Mouse (Mus musculus) heart, postnatal 10 days (tissue): ENCODE measurements around the gene Dgkg. TPM values are rescaled to one million over a fixed set of nuclear protein-coding genes. Genes with fewer than 3 reads are reported as not detected.

Experiments
- DNase-seq, 2 experiments: peaks; one replicate each; pipeline ENCODE4 v3.0.0; 2021
- intact Hi-C: fragments of 180-260 bp; cut with DNase I; formaldehyde crosslinking; loops from one replicate; pipeline ENCODE4 v1.15.1; 2025
- total RNA-seq, 2 experiments: library from RNA; stranded (reverse); gene quantifications; 2 replicates each; pipeline ENCODE4 v1.2.3; 2021

Gene Dgkg
- total RNA-seq, 2 experiments from 2014 or later = 0.62 to 0.84 TPM

DNA sequence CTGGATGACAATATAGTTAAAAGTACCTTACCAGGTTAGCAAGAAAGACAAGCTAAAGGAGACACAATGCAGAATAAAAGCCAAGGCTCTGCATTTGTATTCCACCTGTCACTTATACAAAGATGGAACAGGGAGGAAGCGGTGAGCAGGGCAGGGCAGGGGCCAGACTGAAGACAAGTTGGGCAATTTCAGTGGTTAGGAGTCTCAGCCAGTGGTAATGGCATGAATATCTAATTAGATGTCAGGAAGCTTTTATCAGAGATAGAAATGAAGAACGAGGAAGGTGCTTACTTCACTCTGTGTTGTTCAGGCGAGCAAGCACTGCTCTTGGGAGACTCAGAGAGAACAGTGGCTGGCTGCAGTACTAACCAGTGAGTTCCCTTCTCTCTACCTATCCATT, 5.8 kb downstream of the Dgkg start:
- intact Hi-C loops = loop anchor here (5.0 kb wide), 1 partner anchor 146 kb away; no protein-coding TSS in a partner anchor
- no peak for DNase-seq

DNA sequence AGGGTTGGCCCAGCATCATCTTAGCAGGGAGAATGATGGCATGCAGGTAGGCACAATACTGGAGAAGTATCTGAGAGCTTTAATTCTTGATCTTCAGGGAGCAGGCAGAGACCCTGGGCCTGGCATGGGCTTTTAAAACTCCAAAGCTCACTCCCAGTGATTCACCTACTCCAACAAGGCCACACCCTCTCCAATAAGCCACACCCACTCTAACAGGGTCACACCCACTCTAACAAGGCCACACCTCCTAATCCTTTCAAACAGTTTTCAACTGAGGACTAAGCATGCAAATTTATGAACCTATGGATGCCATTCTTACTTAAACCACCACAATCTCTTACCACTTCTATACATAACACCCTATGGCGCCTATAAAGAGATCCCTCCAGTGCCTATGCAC, 11.8 kb downstream of the Dgkg start:
- DNase-seq = no peak
- intact Hi-C loops = no loop called here

DNA sequence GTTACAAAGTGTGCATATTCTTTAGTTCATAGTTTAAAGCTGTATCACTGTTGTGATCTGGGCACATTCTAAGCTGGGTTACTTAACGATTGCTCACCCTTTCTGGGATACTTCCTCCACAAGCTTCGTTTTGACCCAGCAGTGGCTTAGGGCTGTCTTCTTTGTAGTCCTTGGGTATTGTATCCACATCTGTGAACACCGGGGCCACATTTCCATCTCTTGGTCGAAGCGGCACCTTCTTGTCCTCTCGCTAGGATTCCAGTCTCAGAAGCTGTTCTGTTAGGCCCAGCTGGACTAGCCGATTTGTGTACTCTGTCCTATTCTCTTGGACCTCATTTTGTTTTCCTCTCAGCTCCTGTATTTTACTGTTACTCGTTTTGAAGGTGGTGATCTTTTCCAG, 13.6 kb downstream of the Dgkg start:
- DNase-seq = no peak
- intact Hi-C loops = no loop called here

DNA sequence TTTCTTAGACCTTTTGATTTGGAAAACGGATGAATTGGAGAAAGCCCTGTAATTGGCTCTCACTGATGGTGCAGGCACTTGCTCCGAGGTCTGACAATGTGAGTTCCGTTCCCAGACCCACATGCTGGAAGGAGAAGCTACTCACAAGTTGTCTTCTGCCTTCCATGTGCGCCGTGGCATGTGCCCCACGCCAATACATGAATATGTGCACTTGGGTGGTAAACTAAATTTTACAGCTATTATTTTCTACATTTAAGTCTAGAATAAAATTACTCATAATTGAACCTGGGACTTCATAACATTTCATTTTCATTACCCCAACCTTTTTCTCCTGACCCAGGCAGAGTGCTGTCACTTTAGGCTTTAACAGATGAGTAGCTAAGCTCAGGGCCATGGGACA, 14.1 kb downstream of the Dgkg start:
- no peak for DNase-seq
- intact Hi-C loops = no loop called here

DNA sequence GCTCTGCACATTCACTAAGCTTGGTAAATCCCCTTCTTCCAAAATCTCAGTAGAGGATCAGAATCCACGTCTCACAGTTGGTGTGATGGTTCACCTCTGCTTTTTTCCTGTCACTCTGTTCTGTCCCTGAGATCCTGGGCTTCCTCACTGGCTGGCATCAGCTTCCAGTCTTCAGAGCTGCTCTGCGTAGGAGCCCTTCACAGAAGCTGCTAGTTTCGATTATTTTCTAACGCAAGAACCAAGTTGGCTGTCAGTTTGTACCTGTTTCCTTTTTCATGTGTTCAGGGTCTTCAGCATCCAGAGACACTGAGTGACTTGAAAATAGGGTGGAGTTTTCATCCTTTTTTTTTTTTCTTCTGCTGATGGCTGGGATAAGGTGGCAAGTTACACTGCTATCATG, 15.0 kb downstream of the Dgkg start:
- intact Hi-C loops = no loop called here

DNA sequence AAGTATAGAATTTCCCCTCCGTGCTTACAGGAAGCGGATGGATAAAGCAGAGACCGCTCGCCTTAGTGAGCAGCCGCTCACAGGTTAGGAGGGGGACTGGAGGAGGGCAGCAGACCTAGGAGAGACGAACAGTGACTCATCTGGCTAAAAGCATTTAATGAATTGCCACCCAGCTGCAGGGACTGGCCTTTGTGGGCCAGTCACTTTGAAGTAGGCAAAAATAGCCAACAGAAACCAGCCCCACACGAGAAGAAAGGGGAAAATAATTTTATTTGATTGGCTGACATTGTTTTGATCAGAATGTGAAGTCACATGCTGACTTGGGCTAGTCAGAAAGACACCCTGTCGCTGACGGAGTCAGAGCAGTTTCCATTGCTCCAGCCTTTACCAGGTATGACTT, 15.4 kb downstream of the Dgkg start:
- intact Hi-C loops = no loop called here
- no peak for DNase-seq

More for the DNA sequence above, 15.0 kb downstream of the Dgkg start:
- DNase-seq = no peak

DNA sequence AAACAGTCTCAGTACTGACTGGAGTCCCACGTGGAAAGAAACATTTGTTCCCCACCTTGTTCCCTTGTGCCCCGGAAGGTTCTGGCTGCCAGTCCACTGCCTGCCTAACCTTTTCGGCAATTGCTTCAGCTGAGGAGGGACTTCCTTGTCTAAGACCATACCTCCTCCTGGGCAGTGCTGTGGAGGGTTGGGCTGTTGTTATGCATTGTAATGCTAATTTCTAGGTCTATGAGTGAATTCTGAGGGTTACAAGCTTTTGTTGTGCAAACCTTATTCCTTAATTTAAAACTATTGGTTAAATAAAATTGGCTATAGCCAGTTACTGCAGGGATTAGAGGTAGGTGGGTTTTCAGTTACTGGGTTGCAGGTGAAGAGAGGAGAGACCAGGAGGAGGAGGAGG, 19.7 kb downstream of the Dgkg start:
- no peak for DNase-seq
- intact Hi-C loops = no loop called here

DNA sequence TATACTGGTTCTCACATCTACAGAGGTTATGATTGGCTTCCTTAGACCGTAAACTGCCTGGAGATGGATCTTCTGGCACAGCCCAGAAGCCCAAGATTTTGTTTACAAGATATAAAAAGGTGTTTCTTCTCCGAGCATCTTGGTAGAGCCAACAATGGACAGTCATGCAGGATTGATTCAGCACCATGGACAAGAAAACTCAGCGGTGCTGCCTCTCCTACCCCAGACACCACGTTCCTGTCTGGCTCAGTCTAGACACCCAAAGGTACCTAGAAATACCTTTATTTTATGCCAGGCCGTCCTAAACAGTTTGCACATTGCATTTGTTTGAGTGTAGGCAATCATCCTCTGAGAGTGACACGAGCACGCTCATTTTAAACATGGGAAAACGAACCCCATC, 21.3 kb downstream of the Dgkg start:
- peak in 1 of 2 experiments; percentile 6 for DNase-seq
- intact Hi-C loops = no loop called here

DNA sequence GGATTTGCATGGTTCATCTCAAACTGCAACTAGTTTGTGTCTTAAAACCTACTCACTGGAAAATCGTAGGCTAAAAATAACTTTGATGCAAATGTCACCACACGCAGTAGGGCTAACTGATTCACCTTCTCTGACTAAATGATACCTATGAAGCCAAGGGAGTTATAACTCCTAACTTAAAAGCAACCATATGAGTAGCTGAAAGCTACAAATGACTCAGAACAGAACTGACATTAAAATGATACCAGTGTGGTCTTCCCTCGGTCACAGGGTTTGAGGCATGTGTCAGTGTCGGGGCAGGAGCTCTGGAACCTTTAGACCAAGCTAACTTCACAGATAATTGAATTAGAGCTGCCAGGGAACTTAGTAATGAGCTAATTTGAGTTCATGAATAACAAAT, 24.0 kb downstream of the Dgkg start:
- intact Hi-C loops = no loop called here
- no peak for DNase-seq

DNA sequence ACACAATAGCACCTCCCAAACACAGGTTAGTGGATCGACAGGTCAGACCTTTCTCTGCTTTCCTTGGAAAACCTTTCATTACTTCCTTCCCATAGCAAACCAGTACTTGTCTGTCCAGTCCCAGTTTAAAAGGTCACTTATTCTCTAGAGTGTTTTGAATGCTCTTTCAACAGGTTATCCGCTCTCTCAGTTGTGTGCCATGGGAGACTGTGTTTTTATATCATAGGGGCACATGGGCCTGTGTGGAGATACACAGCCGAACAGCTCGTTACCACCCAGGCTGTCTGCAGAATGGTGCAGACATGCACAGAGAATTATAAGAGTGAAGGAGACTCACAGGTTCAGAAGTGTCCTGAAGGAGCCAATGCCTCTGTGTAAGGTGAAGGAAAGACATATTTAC, 26.7 kb downstream of the Dgkg start:
- DNase-seq = no peak
- intact Hi-C loops = no loop called here

DNA sequence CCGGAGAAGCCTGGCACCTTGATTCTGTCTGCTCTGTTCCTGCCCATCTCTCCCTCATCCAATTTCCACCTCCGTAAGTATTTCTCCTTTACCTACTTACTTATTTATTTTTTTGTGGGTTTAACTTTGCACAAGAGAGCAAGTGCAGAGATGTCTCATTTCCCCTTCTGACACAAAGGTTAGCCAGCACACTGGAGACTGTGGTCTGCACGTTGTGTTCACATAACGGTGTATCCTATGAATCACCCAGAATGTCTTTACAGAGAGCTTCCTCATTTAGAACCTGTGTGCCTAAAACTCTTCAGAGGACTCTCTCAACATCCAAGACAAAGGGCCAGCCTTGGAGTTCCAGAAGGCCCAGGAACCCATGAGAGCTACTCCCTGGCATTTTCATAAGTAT, 27.1 kb downstream of the Dgkg start:
- intact Hi-C loops = no loop called here
- DNase-seq = no peak

DNA sequence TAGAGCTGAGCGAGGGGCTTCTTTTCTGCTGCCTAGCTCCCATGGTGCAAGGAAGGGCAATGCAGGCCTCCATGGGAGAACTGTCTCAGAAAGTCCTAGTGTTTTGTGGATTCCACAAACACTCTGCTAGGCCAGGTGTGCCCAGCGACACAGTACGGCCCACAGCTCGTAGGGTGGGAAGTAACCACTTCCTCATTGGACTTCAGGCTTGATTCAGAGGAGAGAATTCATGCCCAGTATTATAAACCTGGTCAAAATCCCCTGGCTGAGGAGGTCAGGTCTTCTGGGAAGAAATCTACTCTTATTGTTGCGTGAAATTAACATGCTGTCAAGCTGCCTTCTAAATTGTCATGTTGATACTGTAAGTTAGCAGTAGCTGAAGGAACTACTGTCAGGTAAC, 31.0 kb downstream of the Dgkg start:
- no peak for DNase-seq
- intact Hi-C loops = no loop called here

DNA sequence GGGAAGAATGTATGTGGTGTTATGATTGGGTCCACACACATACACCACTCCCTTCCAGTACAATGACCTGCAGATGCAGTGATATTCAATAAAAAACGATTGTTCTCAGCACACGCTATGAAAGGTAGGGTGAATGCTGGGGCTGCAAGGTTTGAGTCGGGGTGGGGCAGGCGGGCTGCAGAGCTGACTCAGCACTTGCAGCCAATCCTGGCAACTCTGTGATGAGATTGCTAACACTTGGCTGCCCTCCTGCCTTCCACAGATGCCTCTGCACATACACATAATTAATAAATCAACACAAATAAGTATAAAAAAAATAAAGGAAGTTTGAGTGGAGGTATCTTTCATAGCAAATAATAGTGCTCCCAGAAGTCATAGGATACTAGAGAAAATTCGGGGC, 31.6 kb downstream of the Dgkg start:
- DNase-seq = no peak
- intact Hi-C loops = no loop called here

DNA sequence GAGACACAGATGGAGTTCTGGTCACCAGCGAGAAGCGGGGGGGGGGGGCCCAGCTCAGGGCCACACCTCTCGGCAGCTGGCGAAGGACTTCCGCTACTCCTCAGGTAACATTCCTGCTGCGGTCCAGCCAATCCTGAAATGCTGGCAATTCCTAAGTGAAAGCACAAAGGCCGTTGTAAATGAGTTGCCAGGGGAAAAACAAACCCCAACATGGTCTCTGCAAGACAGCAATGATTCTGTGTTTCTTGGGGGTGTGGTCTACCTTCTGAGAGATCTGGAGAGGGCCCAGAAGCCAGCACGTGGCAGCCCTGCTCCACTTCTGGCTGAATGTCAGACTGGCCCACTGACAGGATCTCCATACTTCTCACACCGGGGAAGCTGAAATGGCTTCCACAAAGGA, 34.7 kb downstream of the Dgkg start:
- intact Hi-C loops = no loop called here
- peak; percentile 8 to 19 for DNase-seq

DNA sequence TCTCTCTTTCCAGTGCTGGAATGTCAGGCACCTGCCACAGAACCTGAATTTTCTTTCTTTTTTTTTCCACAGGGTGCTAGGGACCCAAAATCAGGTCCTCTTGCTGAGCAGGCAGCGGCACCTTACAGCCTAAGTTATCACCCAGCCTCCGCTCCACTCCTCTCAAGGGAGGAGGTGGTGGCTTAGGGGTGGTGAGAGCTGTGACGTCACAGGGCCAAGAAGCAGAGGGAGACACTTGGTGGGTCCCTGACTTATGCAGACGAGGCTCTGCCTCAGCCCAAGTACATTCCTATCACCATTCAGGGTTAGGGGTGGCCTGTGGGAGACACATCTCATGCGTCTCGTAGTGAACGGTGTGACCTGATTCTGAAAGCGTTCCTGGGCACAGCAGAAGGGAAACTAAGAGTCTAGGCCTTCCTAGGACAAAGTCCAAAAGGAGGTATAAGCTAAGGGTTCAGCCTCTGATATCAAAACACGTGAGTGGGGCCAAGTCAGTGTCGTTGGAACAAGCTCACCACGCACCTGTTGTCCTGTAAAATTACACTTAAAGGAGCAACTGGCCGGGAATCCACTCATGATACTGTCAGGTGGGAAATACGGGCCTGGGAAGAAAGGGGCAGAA, 35.6 kb downstream of the Dgkg start:
- intact Hi-C loops = no loop called here
- DNase-seq = no peak

DNA sequence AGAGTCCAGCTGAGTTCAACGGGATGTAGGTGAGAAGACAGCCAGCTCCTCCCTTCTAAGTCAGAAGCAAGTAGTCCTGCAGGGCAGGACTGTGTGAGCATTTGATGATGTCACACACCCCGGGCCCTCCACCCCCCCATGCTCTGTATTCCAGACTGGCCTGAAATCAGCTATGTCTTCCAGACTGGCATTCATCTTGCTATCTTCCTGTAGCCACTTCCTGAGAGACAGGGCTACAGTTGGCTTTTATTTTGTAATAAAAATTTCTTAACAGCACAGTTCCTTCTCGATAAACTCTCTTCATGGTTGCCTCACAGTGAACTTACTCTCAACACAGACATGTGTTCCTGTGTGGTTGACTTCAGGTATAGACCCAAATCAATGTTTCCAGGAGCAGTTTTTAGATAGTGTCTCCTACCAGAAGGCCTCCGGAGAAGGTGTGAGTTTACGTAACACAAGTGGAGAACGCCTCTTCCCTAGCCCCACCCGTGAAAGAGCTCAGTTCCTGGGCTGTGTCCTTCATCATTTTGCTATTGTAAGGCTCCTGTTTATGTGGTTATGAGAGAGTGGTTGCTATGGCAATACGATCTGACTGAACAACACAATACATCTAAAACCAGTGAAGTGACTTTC, 38.5 kb downstream of the Dgkg start:
- intact Hi-C loops = no loop called here
- DNase-seq = no peak

DNA sequence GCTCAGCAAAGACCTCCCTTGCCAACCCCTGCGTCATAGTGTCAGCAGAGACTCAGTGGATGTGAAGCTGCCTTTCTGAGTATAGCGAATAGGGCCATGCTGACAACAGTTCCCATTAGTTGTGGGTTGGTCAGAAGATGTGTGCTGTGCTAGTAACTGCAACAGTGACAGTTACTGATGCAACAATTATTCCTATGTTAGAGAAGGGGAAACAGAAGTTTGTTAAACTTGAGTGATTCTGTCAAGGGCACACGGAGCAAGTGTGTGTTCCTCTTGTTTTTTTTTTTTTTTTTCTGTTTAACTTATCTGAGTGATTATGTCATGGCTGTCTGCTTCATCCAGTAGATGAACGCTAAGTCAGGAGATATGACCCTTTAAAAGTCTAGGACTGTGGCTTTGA, 41.2 kb downstream of the Dgkg start:
- intact Hi-C loops = no loop called here
- DNase-seq = no peak

DNA sequence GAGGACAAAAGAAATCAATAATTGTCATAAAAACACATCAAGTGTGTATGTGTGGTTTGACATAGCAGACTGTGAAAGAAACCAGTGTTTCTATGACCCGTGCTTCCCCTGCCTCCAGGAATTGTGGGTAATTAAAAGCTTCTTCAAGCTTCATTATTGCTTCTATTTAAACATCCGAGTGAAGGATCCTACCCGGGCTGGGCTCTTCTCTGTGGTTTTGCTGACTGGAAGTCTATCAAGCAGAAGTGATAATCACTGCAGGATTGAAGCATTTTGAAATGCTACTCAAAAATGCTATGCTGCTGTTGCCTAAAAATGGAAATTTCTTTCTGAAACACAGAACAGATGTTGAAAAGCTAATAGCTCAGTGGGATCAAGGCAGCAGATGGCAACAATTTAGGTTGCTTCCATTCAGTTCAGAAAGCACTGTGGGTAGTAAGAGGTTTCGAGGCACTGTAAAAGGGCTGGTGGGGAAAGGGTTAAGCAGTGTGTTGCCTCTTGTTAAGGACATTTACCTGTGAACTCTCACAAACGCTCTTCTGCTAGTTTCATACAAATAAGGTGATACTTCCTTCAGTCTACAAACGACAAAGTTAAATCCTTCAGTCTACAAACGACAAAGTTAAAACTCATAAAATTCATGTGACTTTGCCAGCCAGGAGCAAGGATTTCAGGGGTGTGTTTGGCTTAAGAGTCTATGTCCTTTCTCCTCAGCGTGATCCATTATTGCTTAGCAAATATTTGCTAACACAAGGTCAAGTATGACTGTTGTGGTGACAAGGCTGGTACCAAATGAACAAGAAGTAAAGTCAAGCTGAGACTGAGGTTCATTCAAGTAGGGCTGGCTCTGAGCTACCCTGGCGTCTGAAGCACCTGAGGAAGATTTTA, 43.6 kb downstream of the Dgkg start:
- intact Hi-C loops = no loop called here
- DNase-seq = no peak

DNA sequence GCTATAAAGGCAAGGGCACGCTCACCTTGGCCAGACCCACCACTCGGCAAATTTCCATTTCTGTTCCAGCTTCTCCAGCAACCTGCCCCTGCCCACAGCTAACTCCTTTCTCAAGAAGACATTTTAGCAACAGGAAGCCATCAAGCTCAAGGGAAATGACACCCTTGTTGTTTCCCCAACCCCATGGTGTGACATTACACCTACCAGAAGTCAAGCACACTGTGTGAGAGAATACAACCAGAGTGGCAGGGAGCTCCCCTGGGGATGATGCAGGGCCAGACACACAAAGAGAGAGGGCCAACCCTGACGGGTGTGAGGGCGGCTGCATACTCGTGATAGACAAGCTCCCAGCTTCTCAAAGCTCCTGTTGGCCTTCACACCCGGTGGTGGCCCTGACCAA, 49.0 kb downstream of the Dgkg start:
- intact Hi-C loops = no loop called here
- DNase-seq = no peak

DNA sequence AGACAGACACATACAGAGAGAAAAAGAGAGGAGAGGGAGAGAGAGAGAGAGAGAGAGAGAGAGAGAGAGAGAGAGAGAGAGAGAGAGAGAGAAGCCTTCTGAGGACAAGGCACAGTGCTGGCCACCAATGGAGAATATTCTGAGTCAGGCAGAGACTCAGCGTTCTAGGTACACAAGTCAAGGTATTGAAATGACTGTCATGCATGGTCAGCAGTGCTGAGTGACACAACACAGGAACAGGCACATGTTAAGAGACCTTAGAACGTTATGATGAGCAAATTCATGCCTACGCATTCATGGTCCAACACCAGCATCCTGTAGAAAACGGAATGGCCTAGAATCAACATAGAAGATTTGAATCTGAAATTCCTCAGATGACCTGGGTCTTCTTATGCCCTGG, 50.0 kb downstream of the Dgkg start:
- intact Hi-C loops = no loop called here
- no peak for DNase-seq

DNA sequence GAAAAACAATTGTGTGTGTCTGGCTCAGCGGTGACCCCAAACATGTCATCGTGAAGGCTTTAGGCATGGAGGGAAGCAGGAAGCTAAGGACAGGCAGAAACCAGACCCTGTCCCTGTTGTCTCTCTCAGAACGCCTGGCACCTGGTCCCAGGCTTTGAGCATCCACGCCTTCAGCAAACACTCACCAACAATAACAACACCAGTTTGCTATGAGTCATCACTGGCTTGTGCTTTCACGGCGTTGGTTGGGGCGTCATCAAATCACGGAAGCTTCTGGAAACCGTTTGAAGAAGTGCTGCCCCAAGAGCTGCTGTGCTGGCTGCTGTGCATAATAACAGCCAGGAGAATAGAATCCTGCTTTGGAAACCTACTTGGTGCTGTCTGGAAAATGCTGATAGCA, 54.6 kb downstream of the Dgkg start:
- intact Hi-C loops = no loop called here
- DNase-seq = no peak

DNA sequence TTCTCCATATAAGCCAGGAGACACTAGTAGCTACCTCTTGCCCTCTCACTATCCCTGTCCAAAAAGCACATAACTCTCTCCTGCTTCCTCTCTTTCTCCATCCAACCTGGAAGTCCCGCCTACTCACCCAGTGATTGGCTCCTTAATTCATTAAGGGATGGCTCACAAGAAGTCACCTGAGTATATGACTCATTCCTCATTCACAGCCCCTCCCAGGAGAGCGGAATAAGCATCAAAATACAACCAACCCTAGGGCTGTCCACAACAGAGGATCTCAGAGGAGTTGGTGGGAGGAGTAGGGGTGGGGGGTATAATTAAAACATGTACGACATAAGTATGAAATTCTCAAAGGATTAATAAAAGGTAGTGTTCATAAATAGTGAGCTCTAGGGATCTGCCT, 55.3 kb downstream of the Dgkg start:
- intact Hi-C loops = no loop called here
- no peak for DNase-seq
